Mouse (Mus musculus): ENCODE data around the gene Mgat1. TPM values are rescaled to one million over a fixed set of nuclear protein-coding genes. Genes with fewer than 3 reads are reported as not detected.

The Mgat1 gene
- polyA plus RNA-seq, 1 experiment: 44.5 TPM

GRCm38 (mm10) chr11:49202071-49202470 lies 41.9 kb upstream of the Mgat1 start:
- Histone ChIP-seq H3K27me3 (ENCODE audit: control insufficient read depth, insufficient read depth, insufficient read length) (no peaks in the 10 kb centered on the region), H3ac (ENCODE audit: control insufficient read depth, insufficient read length, low read depth) (peak overlapping the region; percentile 54), H3K4me3 (ENCODE audit: insufficient read depth, poor library complexity, severe bottlenecking) (peak overlapping the region; percentile 68), H3K36me3 (ENCODE audit: control insufficient read depth, insufficient read depth) (peaks cover 9% of the 10 kb centered on the region), H3K79me2 (ENCODE audit: control insufficient read depth, insufficient read depth) (peaks cover 53% of the 10 kb centered on the region), H3K79me3 (ENCODE audit: low read depth) (peaks cover 38% of the 10 kb centered on the region)
- TF ChIP-seq FOSL1 (IDR thresholded peaks at IDR 0.05; ENCODE audit: insufficient read depth, low read length, poor library complexity, severe bottlenecking) (no peak), MYOD1 (IDR thresholded peaks at IDR 0.05; ENCODE audit: control insufficient read depth, insufficient read length, low read depth) (no peak), USF1 (IDR thresholded peaks at IDR 0.05; ENCODE audit: low read depth) (no peak)

GRCm38 (mm10) chr11:49202523-49203061 lies 41.4 kb upstream of the Mgat1 start:
- Histone ChIP-seq H3ac (ENCODE audit: control insufficient read depth, insufficient read length, low read depth) (peak overlapping the region; percentile 89), H3K4me3 (ENCODE audit: insufficient read depth, poor library complexity, severe bottlenecking) (peak overlapping the region; percentile 68), H3K79me3 (ENCODE audit: low read depth) (peaks cover 42% of the 10 kb centered on the region), H3K27me3 (ENCODE audit: control insufficient read depth, insufficient read depth, insufficient read length) (no peaks in the 10 kb centered on the region), H3K79me2 (ENCODE audit: control insufficient read depth, insufficient read depth) (peaks cover 58% of the 10 kb centered on the region), H3K36me3 (ENCODE audit: control insufficient read depth, insufficient read depth) (peaks cover 14% of the 10 kb centered on the region)
- no peak for TF ChIP-seq CTCF (IDR thresholded peaks at IDR 0.05; ENCODE audit: control insufficient read depth, insufficient read depth, insufficient read length)
- TF ChIP-seq CEBPB (IDR thresholded peaks at IDR 0.05; ENCODE audit: low read depth): no peak
- TF ChIP-seq MYOD1 (IDR thresholded peaks at IDR 0.05; ENCODE audit: control insufficient read depth, insufficient read length, low read depth): no peak
- TF ChIP-seq MAX (IDR thresholded peaks at IDR 0.05): no peak
- no peak for TF ChIP-seq FOSL1 (IDR thresholded peaks at IDR 0.05; ENCODE audit: insufficient read depth, low read length, poor library complexity, severe bottlenecking)
- TF ChIP-seq USF1 (IDR thresholded peaks at IDR 0.05; ENCODE audit: low read depth): no peak
- TF ChIP-seq MYOG (IDR thresholded peaks at IDR 0.05; ENCODE audit: control insufficient read depth, extremely low read depth, insufficient read length): no peak

- peaks cover 48% of the 10 kb centered on the region for H3K79me3 ChIP-seq (ENCODE audit: low read depth)
Observed at GRCm38 (mm10) chr11:49203129-49203768, 40.7 kb upstream of the Mgat1 start, which contains the start of gene Zfp62. Zfp62 (plus strand) TSS chr11:49203292.

GRCm38 (mm10) chr11:49203771-49204497 lies 40.1 kb upstream of the Mgat1 start:
- Histone ChIP-seq H3K79me3 (ENCODE audit: low read depth) (peaks cover 55% of the 10 kb centered on the region), H3K4me3 (ENCODE audit: insufficient read depth, poor library complexity, severe bottlenecking) (peak overlapping the region; percentile 68), H3K79me2 (ENCODE audit: control insufficient read depth, insufficient read depth) (peaks cover 72% of the 10 kb centered on the region), H3K27me3 (ENCODE audit: control insufficient read depth, insufficient read depth, insufficient read length) (no peaks in the 10 kb centered on the region), H3K36me3 (ENCODE audit: control insufficient read depth, insufficient read depth) (peaks cover 25% of the 10 kb centered on the region), H3ac (ENCODE audit: control insufficient read depth, insufficient read length, low read depth) (peak overlapping the region; percentile 89)
- TF ChIP-seq MAX (IDR thresholded peaks at IDR 0.05) (no peak), USF1 (IDR thresholded peaks at IDR 0.05; ENCODE audit: low read depth) (peak; percentile 82), MYOG (IDR thresholded peaks at IDR 0.05; ENCODE audit: control insufficient read depth, extremely low read depth, insufficient read length) (no peak), CTCF (IDR thresholded peaks at IDR 0.05; ENCODE audit: control insufficient read depth, insufficient read depth, insufficient read length) (no peak), CEBPB (IDR thresholded peaks at IDR 0.05; ENCODE audit: low read depth) (no peak), MYOD1 (IDR thresholded peaks at IDR 0.05; ENCODE audit: control insufficient read depth, insufficient read length, low read depth) (no peak), FOSL1 (IDR thresholded peaks at IDR 0.05; ENCODE audit: insufficient read depth, low read length, poor library complexity, severe bottlenecking) (no peak)

More at GRCm38 (mm10) chr11:49203129-49203768, 40.7 kb upstream of the Mgat1 start, which contains the start of gene Zfp62:
- Histone ChIP-seq H3ac (ENCODE audit: control insufficient read depth, insufficient read length, low read depth) (peak within 1 kb of the TSS; percentile 89), H3K79me2 (ENCODE audit: control insufficient read depth, insufficient read depth) (peaks cover 65% of the 10 kb centered on the region), H3K36me3 (ENCODE audit: control insufficient read depth, insufficient read depth) (peaks cover 19% of the 10 kb centered on the region), H3K27me3 (ENCODE audit: control insufficient read depth, insufficient read depth, insufficient read length) (no peaks in the 10 kb centered on the region), H3K4me3 (ENCODE audit: insufficient read depth, poor library complexity, severe bottlenecking) (peak within 1 kb of the TSS; percentile 68)
- no peak for TF ChIP-seq CEBPB (IDR thresholded peaks at IDR 0.05; ENCODE audit: low read depth)
- peak; percentile 97 for TF ChIP-seq USF1 (IDR thresholded peaks at IDR 0.05; ENCODE audit: low read depth)
- TF ChIP-seq MAX (IDR thresholded peaks at IDR 0.05): peak; percentile 77

GRCm38 (mm10) chr11:49205080-49205590 lies 38.9 kb upstream of the Mgat1 start:
- Histone ChIP-seq H3K79me2 (ENCODE audit: control insufficient read depth, insufficient read depth) (peaks cover 84% of the 10 kb centered on the region), H3K79me3 (ENCODE audit: low read depth) (peaks cover 67% of the 10 kb centered on the region), H3ac (ENCODE audit: control insufficient read depth, insufficient read length, low read depth) (peak overlapping the region; percentile 3), H3K4me3 (ENCODE audit: insufficient read depth, poor library complexity, severe bottlenecking) (peak overlapping the region; percentile 68), H3K27me3 (ENCODE audit: control insufficient read depth, insufficient read depth, insufficient read length) (no peaks in the 10 kb centered on the region), H3K36me3 (ENCODE audit: control insufficient read depth, insufficient read depth) (peaks cover 31% of the 10 kb centered on the region)
- TF ChIP-seq CTCF (IDR thresholded peaks at IDR 0.05; ENCODE audit: control insufficient read depth, insufficient read depth, insufficient read length): no peak
- no peak for TF ChIP-seq MAX (IDR thresholded peaks at IDR 0.05)
- no peak for TF ChIP-seq FOSL1 (IDR thresholded peaks at IDR 0.05; ENCODE audit: insufficient read depth, low read length, poor library complexity, severe bottlenecking)
- no peak for TF ChIP-seq MYOG (IDR thresholded peaks at IDR 0.05; ENCODE audit: control insufficient read depth, extremely low read depth, insufficient read length)
- TF ChIP-seq USF1 (IDR thresholded peaks at IDR 0.05; ENCODE audit: low read depth): no peak
- no peak for TF ChIP-seq CEBPB (IDR thresholded peaks at IDR 0.05; ENCODE audit: low read depth)
- no peak for TF ChIP-seq MYOD1 (IDR thresholded peaks at IDR 0.05; ENCODE audit: control insufficient read depth, insufficient read length, low read depth)

All from C2C12 (cell line).